Mouse (Mus musculus): ENCODE data around the gene Baz2a. TPM values are rescaled to one million over a fixed set of nuclear protein-coding genes. Genes with fewer than 3 reads are reported as not detected.
"Not testable (repeated sequence)": the region's sequence is repeated elsewhere in the genome, so short reads cannot be mapped to it uniquely, and the experiment has no call there.

Baz2a gene
- total RNA-seq, 2 experiments from 2014 or later = 32.0 to 35.1 TPM

GRCm38 (mm10) chr10:128081807-128082476 is 9.4 kb upstream of the Baz2a start:
- DNase-seq (ENCODE audit: low spot score in 2 of 2) = no peak

GRCm38 (mm10) chr10:128082477-128082808 is 8.9 kb upstream of the Baz2a start:
- no peak for DNase-seq (ENCODE audit: low spot score in 2 of 2)

- peak; percentile 99 for DNase-seq (ENCODE audit: low spot score in 2 of 2)
Observed at GRCm38 (mm10) chr10:128082880-128083421, 8.4 kb upstream of the Baz2a start, which contains the start of gene Atp5b. Atp5b (plus strand) TSS chr10:128083273.

- DNase-seq (ENCODE audit: low spot score in 2 of 2) = no peak
Observed at GRCm38 (mm10) chr10:128083688-128084087, 7.7 kb upstream of the Baz2a start.

- no peak for DNase-seq (ENCODE audit: low spot score in 2 of 2)
Observed at GRCm38 (mm10) chr10:128084160-128084559, 7.2 kb upstream of the Baz2a start.

- DNase-seq (ENCODE audit: low spot score in 2 of 2) = peak in 1 of 2 experiments; percentile 24
Observed at GRCm38 (mm10) chr10:128086391-128086790, 5.0 kb upstream of the Baz2a start.

GRCm38 (mm10) chr10:128087216-128087615 is 4.2 kb upstream of the Baz2a start:
- not testable (repeated sequence) for DNase-seq (ENCODE audit: low spot score in 2 of 2)

GRCm38 (mm10) chr10:128088181-128088580 is 3.2 kb upstream of the Baz2a start:
- no peak for DNase-seq (ENCODE audit: low spot score in 2 of 2)

- DNase-seq (ENCODE audit: low spot score in 2 of 2) = no peak
Observed at GRCm38 (mm10) chr10:128089842-128090241, 1.5 kb upstream of the Baz2a start.

- peak; percentile 93 for DNase-seq (ENCODE audit: low spot score in 2 of 2)
Observed at GRCm38 (mm10) chr10:128090651-128091563, 470 bp upstream of the Baz2a start.

- peak; percentile 72 to 80 for DNase-seq (ENCODE audit: low spot score in 2 of 2)
Observed at GRCm38 (mm10) chr10:128092506-128093495, 1.4 kb downstream of the Baz2a start.

GRCm38 (mm10) chr10:128093496-128094294 is 2.3 kb downstream of the Baz2a start:
- DNase-seq (ENCODE audit: low spot score in 2 of 2) = peak in 1 of 2 experiments; percentile 13

- DNase-seq (ENCODE audit: low spot score in 2 of 2) = peak; percentile 54 to 60
Observed at GRCm38 (mm10) chr10:128094340-128094968, 3.1 kb downstream of the Baz2a start.

GRCm38 (mm10) chr10:128095003-128095636 is 3.7 kb downstream of the Baz2a start:
- no peak for DNase-seq (ENCODE audit: low spot score in 2 of 2)

- DNase-seq (ENCODE audit: low spot score in 2 of 2) = no peak
Observed at GRCm38 (mm10) chr10:128096313-128096692, 4.9 kb downstream of the Baz2a start.

- DNase-seq (ENCODE audit: low spot score in 2 of 2) = peak; percentile 78 to 88
Observed at GRCm38 (mm10) chr10:128096693-128097586, 5.6 kb downstream of the Baz2a start.

- DNase-seq (ENCODE audit: low spot score in 2 of 2) = peak; percentile 57 to 73
Observed at GRCm38 (mm10) chr10:128097587-128097971, 6.2 kb downstream of the Baz2a start.

All from layer of hippocampus, postnatal 10 days (tissue).